Comparison of ENCODE assay signal across 8 mouse cellular contexts in genomic region chr8:47713171-47713663, GRCm38 (mm10). TPM values are rescaled to one million over a fixed set of nuclear protein-coding genes. Genes with fewer than 3 reads are reported as not detected.
DNase-seq lines count a peak whose midpoint lies in the region; ATAC-seq and TF ChIP-seq lines count a peak whose summit lies in the region.

No protein-coding gene starts in this region.

- under 1% methylated on average over 44 of the region's 44 CpGs for WGBS in kidney, adult 2 months
- WGBS in intestine, postnatal 0 days: under 1% methylated on average over 42 of the region's 44 CpGs

- peak overlapping the region; percentile 85 for H3K4me3 ChIP-seq in kidney, adult 2 months (ENCODE audit: insufficient read depth, low read depth, low read length)
- peak overlapping the region; percentile 100 for H3K4me3 ChIP-seq in erythroblast, embryonic 14.5 days (replicated peaks)
- H3K4me3 ChIP-seq in intestine, postnatal 0 days (ENCODE audit: low read depth, low read length): peak overlapping the region; percentile 98

- H3K27ac ChIP-seq in kidney, adult 2 months (ENCODE audit: insufficient read depth, low read depth, low read length): peak overlapping the region; percentile 81
- peak overlapping the region; percentile 97 for H3K27ac ChIP-seq in intestine, postnatal 0 days (ENCODE audit: low read depth, low read length)

- no peaks in the 10 kb centered on the region for H3K9me3 ChIP-seq in erythroblast, embryonic 14.5 days (ENCODE audit: control insufficient read depth, low read length)
- H3K9me3 ChIP-seq in intestine, postnatal 0 days (ENCODE audit: control insufficient read depth): no peaks in the 10 kb centered on the region

- TF ChIP-seq POLR2A in kidney, adult 2 months (IDR thresholded peaks at IDR 0.05; ENCODE audit: low read depth, low read length): no peak

- peaks cover 4% of the 10 kb centered on the region; the same call in 1 of the 2 replicates for H3K36me3 ChIP-seq in kidney, adult 2 months (ENCODE audit: control insufficient read depth, insufficient read depth, low read length)
- H3K36me3 ChIP-seq in erythroblast, embryonic 14.5 days (ENCODE audit: control insufficient read depth): peaks cover 38% of the 10 kb centered on the region
- H3K36me3 ChIP-seq in intestine, postnatal 0 days (ENCODE audit: control insufficient read depth, insufficient read depth): peaks cover 15% of the 10 kb centered on the region; the same call in 1 of the 2 replicates

- peak; percentile 39 for ATAC-seq in intestine, postnatal 0 days

- no peak for TF ChIP-seq CTCF in kidney, adult 2 months (conservative IDR thresholded peaks at IDR 0.05; ENCODE audit: insufficient read depth, insufficient read length, low read depth, low read length)
- peak; percentile 56 for TF ChIP-seq CTCF in intestine, postnatal 0 days (IDR thresholded peaks at IDR 0.05; ENCODE audit: low read depth)

- H3K4me2 ChIP-seq in intestine, postnatal 0 days (replicated peaks; ENCODE audit: low read depth): peak overlapping the region; percentile 79

- peaks cover 3% of the 10 kb centered on the region; the same call in 1 of the 2 replicates for H3K4me1 ChIP-seq in kidney, adult 2 months (ENCODE audit: control insufficient read depth, insufficient read depth, low read length)
- peaks cover 32% of the 10 kb centered on the region for H3K4me1 ChIP-seq in erythroblast, embryonic 14.5 days (ENCODE audit: control insufficient read depth)
- H3K4me1 ChIP-seq in intestine, postnatal 0 days (replicated peaks; ENCODE audit: control insufficient read depth, insufficient read depth, low read length): peaks cover 2% of the 10 kb centered on the region; the same call in 1 of the 2 replicates

- no peaks in the 10 kb centered on the region for H3K27me3 ChIP-seq in kidney, adult 2 months (replicated peaks; ENCODE audit: control insufficient read depth, insufficient read depth, low read length)
- no peaks in the 10 kb centered on the region for H3K27me3 ChIP-seq in erythroblast, embryonic 14.5 days (ENCODE audit: control insufficient read depth)
- no peaks in the 10 kb centered on the region for H3K27me3 ChIP-seq in intestine, postnatal 0 days (replicated peaks; ENCODE audit: control insufficient read depth, insufficient read depth, low read length)

- peak; percentile 61 for DNase-seq in kidney, adult 2 months
- no peak for DNase-seq in kidney, adult 18-20 months
- DNase-seq in Muller cell, postnatal 12 days (ENCODE audit: inconsistent ontology term): peak; percentile 70
- peak; percentile 25 for DNase-seq in lung, postnatal 25 days (ENCODE audit: low spot score)
- DNase-seq in spleen, postnatal 36 days (ENCODE audit: low spot score in 2 of 2): peak; percentile 52 to 56
- DNase-seq in cerebellum, postnatal 10 days: no peak

- H3K9ac ChIP-seq in intestine, postnatal 0 days (ENCODE audit: low read depth, low read length): peak overlapping the region; percentile 87

RNA-seq across cellular contexts. Expression of gene Cdkn2aip, which starts 0.5 kb away (rescaled TPM):
- 3.9 and 6.3 TPM in 2 replicates for polyA plus RNA-seq in kidney, adult 2 months (2012; rRNA removed)
- polyA plus RNA-seq in erythroblast, embryonic 14.5 days (2012): 1.2 and 2.2 TPM in 2 replicates
- polyA plus RNA-seq in intestine, postnatal 0 days (2015; fragmentation: Nextera tagmentation; extraction: Ambion mirVana): 15.3 and 15.4 TPM in 2 replicates

RNA-seq across cellular contexts. Expression of gene Ing2, which starts 37.9 kb away (rescaled TPM):
- 7.0 and 9.3 TPM in 2 replicates for polyA plus RNA-seq in kidney, adult 2 months (2012; rRNA removed)
- 0.36 and 0.55 TPM in 2 replicates for polyA plus RNA-seq in erythroblast, embryonic 14.5 days (2012)
- 12.6 and 13.4 TPM in 2 replicates for polyA plus RNA-seq in intestine, postnatal 0 days (2015; fragmentation: Nextera tagmentation; extraction: Ambion mirVana)

Comparison
In these comparisons a context has a peak if more than half of its experiments do, and no peak if none do; other contexts are left out.
1. DNase-seq: peak in kidney, adult 2 months (single experiment), Muller cell, postnatal 12 days (single experiment), lung, postnatal 25 days (single experiment) and spleen, postnatal 36 days (2 of 2); none in kidney, adult 18-20 months (single experiment) and cerebellum, postnatal 10 days (0 of 2).
2. Peak in every context shown above with its lines, with median percentiles within 50 percentile points of each other: H3K4me3 ChIP-seq.